Mouse (Mus musculus) forebrain, postnatal 0 days (tissue): ENCODE measurements at regions not wholly inside any gene's neighbourhood (a gene's known extent, or its start where the extent isn't known, plus 50 kb on each side); places are given as distances from the start of the nearest gene placed in this dataset.

Experiments
- ATAC-seq: fragments of 200-750 bp; cut with Nextera tagmentation; 2 replicates; pipeline ENCODE4 v1.8.0; 2017; ENCODE audit warnings: mild to moderate bottlenecking, moderate library complexity
- DNase-seq: peaks from one replicate; pipeline ENCODE4 v3.0.0-alpha.2; 2015
- H3K27ac ChIP-seq: fragments of 300-500 bp; sonication (generic); 2 replicates; pipeline ENCODE4 v1.5.1; 2014; ENCODE audit warnings: low read depth, mild to moderate bottlenecking, antibody characterized with exemption, low read length, moderate library complexity, mixed read lengths
- H3K27me3 ChIP-seq: fragments of 300-500 bp; sonication (generic); 2 replicates; pipeline ENCODE4 v1.6.1; 2014; ENCODE audit warnings: mild to moderate bottlenecking, low read length, mixed read lengths; ENCODE audit not compliant: insufficient read depth
- H3K36me3 ChIP-seq: fragments of 300-500 bp; sonication (generic); 2 replicates; pipeline ENCODE4 v1.6.1; 2014; ENCODE audit warnings: mild to moderate bottlenecking, moderate library complexity; ENCODE audit not compliant: insufficient read depth
- H3K4me1 ChIP-seq: fragments of 300-500 bp; sonication (generic); 2 replicates; pipeline ENCODE4 v1.6.1; 2014; ENCODE audit warnings: antibody characterized with exemption; ENCODE audit not compliant: insufficient read depth
- H3K4me2 ChIP-seq: fragments of 300-500 bp; sonication (generic); 2 replicates; pipeline ENCODE4 v1.6.1; 2014; ENCODE audit warnings: low read depth, mild to moderate bottlenecking, moderate library complexity
- H3K4me3 ChIP-seq: fragments of 300-500 bp; sonication (generic); 2 replicates; pipeline ENCODE4 v1.5.1; 2014; ENCODE audit warnings: low read depth, low read length, mixed read lengths
- H3K9ac ChIP-seq: fragments of 300-500 bp; sonication (generic); 2 replicates; pipeline ENCODE4 v1.6.1; 2014; ENCODE audit warnings: mild to moderate bottlenecking
- H3K9me3 ChIP-seq: fragments of 300-500 bp; sonication (generic); 2 replicates; pipeline ENCODE4 v1.6.1; 2016; ENCODE audit warnings: low read length
- CTCF ChIP-seq: sonication (generic); IDR thresholded peaks from 2 replicates; pipeline ENCODE4 v1.5.1; 2016; ENCODE audit warnings: antibody characterized with exemption, control low read depth, low read depth
- WGBS: fragments of 180-500 bp; shearing (Covaris S2); extraction: QIAGEN DNeasy Blood & Tissue Kit; methylation state at CpG from one replicate; pipeline ENCODE4 v1.1.7; 2014; 5-methylcytosine and 5-hydroxymethylcytosine counted together

DNA sequence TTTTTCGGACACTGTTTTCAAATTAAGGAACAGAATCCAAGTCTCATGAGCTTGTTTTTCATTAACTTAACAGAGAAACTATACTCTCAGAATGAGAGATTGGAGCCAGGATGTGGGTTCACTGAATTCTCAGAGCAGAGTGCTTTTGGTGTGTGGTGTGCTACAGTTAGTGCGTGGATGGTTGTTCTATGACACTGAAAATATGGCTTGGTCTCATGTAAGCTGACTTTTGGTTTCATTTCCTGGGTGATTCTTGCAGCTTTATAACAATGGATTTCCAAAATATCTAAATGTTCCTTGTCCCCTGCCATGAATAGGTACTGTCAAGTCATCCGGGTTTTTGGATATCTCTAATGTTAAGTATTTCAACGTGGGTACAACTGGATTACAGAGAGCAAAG is 177.7 kb downstream of the Tmem26 start:
- H3K36me3 ChIP-seq, result no peaks in the 10 kb centered on the region
- 74% methylated on average over 4 of the region's 4 CpGs for WGBS
- no peak overlapping the region for H3K4me2 ChIP-seq
- no peak overlapping the region for H3K4me3 ChIP-seq
- no peaks in the 10 kb centered on the region for H3K4me1 ChIP-seq
- TF ChIP-seq CTCF, result no peak
- no peak for DNase-seq
- no peak overlapping the region for H3K9ac ChIP-seq
- no peaks in the 10 kb centered on the region for H3K9me3 ChIP-seq
- ATAC-seq, result no peak
- H3K27me3 ChIP-seq, result no peaks in the 10 kb centered on the region
- H3K27ac ChIP-seq, result no peak overlapping the region

DNA sequence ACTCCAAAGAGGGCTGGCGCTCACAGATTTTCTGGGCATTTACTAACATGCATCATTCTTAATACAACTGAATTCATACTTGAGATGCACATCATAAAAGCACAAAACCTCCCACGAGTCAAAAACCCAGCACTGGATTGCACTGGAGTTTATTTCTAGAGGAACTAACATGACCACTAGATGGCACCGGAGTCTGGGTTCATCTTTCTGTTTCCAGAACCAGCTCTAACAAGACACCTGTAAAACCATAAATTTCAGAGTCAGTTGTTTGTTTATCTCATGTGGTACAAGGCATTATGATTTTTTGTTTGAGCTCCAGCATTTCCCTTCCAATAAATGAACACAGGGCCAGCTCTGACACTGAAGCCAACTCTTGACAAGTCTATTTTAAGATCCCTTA is 179.2 kb downstream of the Tmem26 start:
- peak; percentile 86 for DNase-seq
- Histone ChIP-seq H3K27me3 (no peaks in the 10 kb centered on the region), H3K27ac (no peak overlapping the region), H3K4me1 (no peaks in the 10 kb centered on the region), H3K4me2 (no peak overlapping the region), H3K9ac (no peak overlapping the region), H3K4me3 (no peak overlapping the region), H3K9me3 (no peaks in the 10 kb centered on the region), H3K36me3 (no peaks in the 10 kb centered on the region)
- peak; percentile 79 for TF ChIP-seq CTCF
- 20% methylated on average over 3 of the region's 3 CpGs for WGBS
- ATAC-seq, result no peak; the same call in 1 of the 2 replicates

DNA sequence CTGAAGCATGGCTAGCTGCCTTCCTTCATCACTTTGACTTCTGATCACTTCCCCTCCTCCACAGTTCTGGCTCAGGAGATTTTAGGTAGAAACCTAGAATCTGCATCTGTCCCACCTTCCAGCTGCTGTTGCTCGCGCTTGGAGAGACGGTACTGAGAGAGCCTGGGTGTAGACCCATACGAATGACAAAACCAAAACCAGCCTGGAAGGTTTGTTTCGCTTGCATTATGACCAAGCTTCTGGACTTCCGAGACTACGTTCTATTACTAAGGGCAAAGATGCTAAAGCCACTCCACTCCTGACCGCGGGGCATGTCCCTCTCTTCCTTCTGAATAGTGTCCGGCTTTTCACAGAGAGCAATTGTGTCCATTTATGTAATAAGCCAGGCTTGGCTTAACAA is 180.9 kb downstream of the Tmem26 start:
- Histone ChIP-seq H3K4me1 (no peaks in the 10 kb centered on the region; the same call in 1 of the 2 replicates), H3K27ac (no peak overlapping the region), H3K36me3 (no peaks in the 10 kb centered on the region), H3K9me3 (no peaks in the 10 kb centered on the region), H3K9ac (no peak overlapping the region), H3K4me3 (no peak overlapping the region), H3K27me3 (no peaks in the 10 kb centered on the region), H3K4me2 (no peak overlapping the region)
- WGBS, result 94% methylated on average over 10 of the region's 10 CpGs
- no peak for TF ChIP-seq CTCF
- ATAC-seq (no peak), DNase-seq (no peak)

DNA sequence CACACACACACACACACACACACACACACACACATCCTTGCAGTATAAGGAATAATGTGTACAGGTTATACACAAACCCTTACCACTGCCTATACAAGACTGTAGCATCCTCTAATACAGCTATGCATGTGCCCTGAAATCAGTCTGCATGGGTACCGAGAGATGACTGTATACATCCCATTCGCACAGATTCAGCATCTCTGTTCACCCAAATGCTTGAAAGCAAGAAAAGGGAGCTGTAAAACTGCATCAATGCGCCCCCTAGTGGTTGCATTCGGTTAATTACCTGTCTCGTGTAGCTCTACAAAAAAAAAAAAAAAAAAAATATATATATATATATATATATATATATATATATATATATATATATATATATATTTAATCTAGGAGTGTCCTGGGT is 184.8 kb downstream of the Tmem26 start:
- Histone ChIP-seq H3K9me3 (no peaks in the 10 kb centered on the region), H3K9ac (no peak overlapping the region), H3K36me3 (no peaks in the 10 kb centered on the region), H3K4me3 (no peak overlapping the region), H3K4me1 (no peaks in the 10 kb centered on the region; the same call in 1 of the 2 replicates), H3K27me3 (no peaks in the 10 kb centered on the region), H3K4me2 (peak overlapping the region; percentile 33; the same call in 1 of the 2 replicates), H3K27ac (no peak overlapping the region)
- TF ChIP-seq CTCF, result peak; percentile 66
- ATAC-seq (no peak), DNase-seq (peak; percentile 90)
- 5% methylated on average over 5 of the region's 5 CpGs for WGBS

DNA sequence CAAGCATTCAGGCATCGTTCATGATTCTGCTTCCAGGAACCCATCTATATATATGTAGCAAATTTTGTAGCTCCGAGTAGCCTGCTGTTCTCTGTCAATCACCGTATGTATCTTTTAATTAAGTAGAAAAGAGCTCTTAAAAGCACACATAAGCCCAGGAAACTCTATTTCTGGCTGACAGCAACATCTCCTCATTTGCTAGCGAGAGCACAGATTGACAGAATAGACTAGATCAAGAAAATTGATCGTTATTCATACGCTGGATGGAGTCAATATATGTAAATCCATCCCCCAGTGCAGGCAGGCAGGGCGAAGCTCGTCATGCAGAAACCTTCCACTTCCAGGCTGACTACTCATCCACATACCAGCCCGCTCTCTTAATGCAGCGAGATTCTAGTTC is 185.6 kb downstream of the Tmem26 start:
- Histone ChIP-seq H3K27ac (peak overlapping the region; percentile 46), H3K36me3 (no peaks in the 10 kb centered on the region), H3K4me1 (no peaks in the 10 kb centered on the region; the same call in 1 of the 2 replicates), H3K9me3 (no peaks in the 10 kb centered on the region), H3K9ac (0 out of 2 replicates have a peak overlapping the region, but pooled peaks have one; percentile 19), H3K27me3 (no peaks in the 10 kb centered on the region), H3K4me3 (peak overlapping the region; percentile 17; the same call in 1 of the 2 replicates), H3K4me2 (peak overlapping the region; percentile 33)
- peak; percentile 75; the same call in 1 of the 2 replicates for ATAC-seq
- TF ChIP-seq CTCF, result no peak
- peak; percentile 63 for DNase-seq
- 20% methylated on average over 10 of the region's 10 CpGs for WGBS

DNA sequence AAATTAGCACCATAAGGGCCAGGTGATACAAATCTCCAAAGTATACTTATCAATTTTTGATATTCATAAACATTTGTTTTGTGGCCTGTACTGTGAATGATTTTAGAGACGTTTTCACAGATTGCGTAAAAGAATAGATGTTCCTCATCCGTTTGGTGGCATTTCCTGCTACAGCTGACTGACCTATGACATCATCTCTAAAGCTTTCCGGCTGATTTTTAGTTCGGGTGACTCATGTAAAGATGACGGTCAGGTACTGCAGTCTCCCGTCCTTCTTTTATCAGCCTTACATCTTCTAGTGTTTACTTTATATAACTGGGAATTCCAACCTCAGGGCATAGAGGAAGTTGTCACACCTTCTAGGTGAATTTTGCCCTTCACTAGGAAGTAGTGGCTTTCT is 192.7 kb downstream of the Tmem26 start:
- Histone ChIP-seq H3K36me3 (no peaks in the 10 kb centered on the region), H3K9ac (no peak overlapping the region), H3K27ac (no peak overlapping the region), H3K9me3 (no peaks in the 10 kb centered on the region), H3K4me1 (no peaks in the 10 kb centered on the region), H3K4me2 (no peak overlapping the region), H3K4me3 (no peak overlapping the region), H3K27me3 (no peaks in the 10 kb centered on the region)
- TF ChIP-seq CTCF, result no peak
- 87% methylated on average over 7 of the region's 7 CpGs for WGBS
- ATAC-seq (no peak), DNase-seq (no peak)

DNA sequence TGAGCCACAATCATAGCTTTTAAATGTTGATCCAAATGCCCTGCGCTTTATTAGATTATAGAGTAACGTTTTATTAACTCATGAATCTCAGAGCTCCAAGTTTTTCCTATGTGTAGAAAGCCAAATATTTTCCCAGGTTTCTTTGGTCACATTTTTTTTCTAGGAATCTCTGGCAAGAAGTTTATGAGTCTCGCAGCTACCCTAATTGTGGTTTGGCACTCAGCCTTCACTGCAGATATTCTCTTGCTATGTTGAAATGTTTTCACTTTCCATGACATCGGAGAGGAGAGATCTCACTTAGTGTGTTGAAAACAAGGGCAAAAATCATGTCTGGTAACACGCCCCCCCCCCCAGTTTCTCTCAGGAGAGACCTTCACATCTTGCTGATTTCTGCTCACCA is 212.4 kb downstream of the Tmem26 start:
- Histone ChIP-seq H3K9me3 (no peaks in the 10 kb centered on the region), H3K27ac (no peak overlapping the region), H3K4me3 (no peak overlapping the region), H3K9ac (no peak overlapping the region), H3K4me2 (no peak overlapping the region), H3K27me3 (no peaks in the 10 kb centered on the region), H3K36me3 (no peaks in the 10 kb centered on the region), H3K4me1 (peaks cover 3% of the 10 kb centered on the region; the same call in 1 of the 2 replicates)
- ATAC-seq (no peak), DNase-seq (no peak)
- no peak for TF ChIP-seq CTCF
- WGBS, result 58% methylated on average over 5 of the region's 5 CpGs

DNA sequence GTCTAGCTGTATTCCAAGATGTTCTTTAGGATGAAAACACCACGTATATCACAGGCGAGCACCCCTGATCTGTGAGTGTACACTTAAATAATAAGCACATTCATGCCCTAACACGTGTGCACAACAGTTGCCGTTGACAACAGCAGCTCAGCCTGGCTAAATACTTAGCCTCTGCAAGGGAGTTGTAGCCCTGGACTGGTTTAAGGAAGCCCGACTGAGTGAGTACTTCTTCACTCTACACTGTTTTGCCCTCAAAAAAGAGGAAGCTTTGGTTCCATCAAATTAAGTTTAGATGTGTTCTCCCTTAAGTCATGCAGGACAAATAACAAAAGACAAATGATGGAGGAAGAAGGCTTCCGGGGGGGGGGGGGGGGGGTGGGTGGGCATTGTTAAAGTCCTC is 208.0 kb upstream of the Rhobtb1 start:
- Histone ChIP-seq H3K9me3 (no peaks in the 10 kb centered on the region), H3K4me2 (no peak overlapping the region), H3K4me1 (peaks cover 3% of the 10 kb centered on the region; the same call in 1 of the 2 replicates), H3K27ac (no peak overlapping the region), H3K9ac (no peak overlapping the region), H3K27me3 (no peaks in the 10 kb centered on the region), H3K4me3 (no peak overlapping the region), H3K36me3 (no peaks in the 10 kb centered on the region)
- DNase-seq (no peak), ATAC-seq (no peak)
- WGBS, result 68% methylated on average over 6 of the region's 6 CpGs
- TF ChIP-seq CTCF, result no peak
